Mouse (Mus musculus): ENCODE measurements around the gene Lyrm1.

Lyrm1 gene

GRCm38 (mm10) chr7:119895639-119896512, at the start of gene Lyrm1, which contains the start of gene Dcun1d3:
Gene Lyrm1, plus strand, starts transcription at chr7:119895861.
Gene Dcun1d3, minus strand, starts transcription at chr7:119896298.
- peak; percentile 92 for DNase-seq (ENCODE audit: low read depth)

- DNase-seq (ENCODE audit: low read depth) = no peak
Measured at GRCm38 (mm10) chr7:119847396-119847795, 48.3 kb upstream of the Lyrm1 start.

GRCm38 (mm10) chr7:119849096-119849495, 46.6 kb upstream of the Lyrm1 start:
- no peak for DNase-seq (ENCODE audit: low read depth)

GRCm38 (mm10) chr7:119850737-119851136, 44.9 kb upstream of the Lyrm1 start:
- DNase-seq (ENCODE audit: low read depth) = no peak

- DNase-seq (ENCODE audit: low read depth) = no peak
Measured at GRCm38 (mm10) chr7:119852494-119852893, 43.2 kb upstream of the Lyrm1 start.

- no peak for DNase-seq (ENCODE audit: low read depth)
Measured at GRCm38 (mm10) chr7:119853186-119853585, 42.5 kb upstream of the Lyrm1 start.

- no peak for DNase-seq (ENCODE audit: low read depth)
Measured at GRCm38 (mm10) chr7:119854362-119854761, 41.3 kb upstream of the Lyrm1 start.

- DNase-seq (ENCODE audit: low read depth) = no peak
Measured at GRCm38 (mm10) chr7:119855031-119855430, 40.6 kb upstream of the Lyrm1 start.

GRCm38 (mm10) chr7:119859476-119859875, 36.2 kb upstream of the Lyrm1 start:
- no peak for DNase-seq (ENCODE audit: low read depth)

GRCm38 (mm10) chr7:119860116-119860515, 35.5 kb upstream of the Lyrm1 start:
- DNase-seq (ENCODE audit: low read depth) = no peak

- no peak for DNase-seq (ENCODE audit: low read depth)
Measured at GRCm38 (mm10) chr7:119860554-119860953, 35.1 kb upstream of the Lyrm1 start.

GRCm38 (mm10) chr7:119860971-119861334, 34.7 kb upstream of the Lyrm1 start:
- no peak for DNase-seq (ENCODE audit: low read depth)

GRCm38 (mm10) chr7:119861335-119862091, 34.1 kb upstream of the Lyrm1 start:
- peak; percentile 76 for DNase-seq (ENCODE audit: low read depth)

GRCm38 (mm10) chr7:119862167-119862566, 33.5 kb upstream of the Lyrm1 start:
- no peak for DNase-seq (ENCODE audit: low read depth)

- DNase-seq (ENCODE audit: low read depth) = no peak
Measured at GRCm38 (mm10) chr7:119864500-119864899, 31.2 kb upstream of the Lyrm1 start.

- DNase-seq (ENCODE audit: low read depth) = no peak
Measured at GRCm38 (mm10) chr7:119866136-119866535, 29.5 kb upstream of the Lyrm1 start.

- DNase-seq (ENCODE audit: low read depth) = no peak
Measured at GRCm38 (mm10) chr7:119872204-119872603, 23.5 kb upstream of the Lyrm1 start.

- no peak for DNase-seq (ENCODE audit: low read depth)
Measured at GRCm38 (mm10) chr7:119873050-119873449, 22.6 kb upstream of the Lyrm1 start.

- no peak for DNase-seq (ENCODE audit: low read depth)
Measured at GRCm38 (mm10) chr7:119875776-119876440, 19.8 kb upstream of the Lyrm1 start.

GRCm38 (mm10) chr7:119879171-119879570, 16.5 kb upstream of the Lyrm1 start:
- no peak for DNase-seq (ENCODE audit: low read depth)

GRCm38 (mm10) chr7:119880345-119880744, 15.3 kb upstream of the Lyrm1 start:
- DNase-seq (ENCODE audit: low read depth) = no peak

GRCm38 (mm10) chr7:119881229-119881628, 14.4 kb upstream of the Lyrm1 start:
- DNase-seq (ENCODE audit: low read depth) = no peak

- DNase-seq (ENCODE audit: low read depth) = peak; percentile 62
Measured at GRCm38 (mm10) chr7:119887887-119888286, 7.8 kb upstream of the Lyrm1 start.

Measured in fibroblast of lung, adult 2 months (primary cell).